Mouse (Mus musculus): ENCODE measurements around the gene Slmap. TPM values are rescaled to one million over a fixed set of nuclear protein-coding genes. Genes with fewer than 3 reads are reported as not detected.

Slmap gene
- total and polyA plus RNA-seq, 3 experiments = 32.7 to 283 (median 249) TPM

DNA sequence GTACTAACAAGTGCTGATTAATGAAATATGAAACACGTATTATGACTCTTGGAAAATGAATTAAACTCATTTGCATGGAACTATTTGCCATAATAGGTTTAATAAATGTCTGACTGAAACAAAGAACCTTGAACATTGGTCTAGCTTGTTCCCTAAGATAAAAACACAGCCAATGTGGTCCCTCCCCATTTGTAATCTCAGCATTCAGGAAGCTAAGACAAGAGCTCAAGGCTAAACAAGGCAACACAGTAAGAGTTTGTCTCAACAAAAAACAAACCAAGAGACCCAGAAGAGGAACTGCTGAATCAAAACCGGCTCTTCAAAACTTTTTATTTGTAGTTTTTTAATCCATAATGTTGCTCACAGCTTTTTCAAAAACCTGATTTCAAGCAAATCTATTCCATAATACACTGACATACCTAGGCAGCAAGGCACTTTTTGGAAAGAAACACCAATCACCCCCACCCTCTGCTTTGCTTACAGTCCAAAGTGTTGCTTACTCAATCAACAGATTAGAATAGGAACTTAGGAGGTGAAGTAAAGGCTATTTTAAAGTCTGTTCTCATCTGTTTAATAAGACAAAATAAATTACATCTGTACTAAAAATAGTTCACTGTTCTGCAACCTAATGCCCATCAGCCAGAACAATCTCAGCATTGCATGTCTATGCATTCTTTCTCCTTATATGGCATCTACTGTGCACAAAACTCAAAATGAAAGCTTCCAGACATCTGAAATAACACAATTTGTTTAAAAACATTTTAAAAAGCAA lies 93.5 kb downstream of the Slmap start:
- H3K9ac ChIP-seq (ENCODE audit: low read depth, low read length) = peak overlapping the region; percentile 42; the same call in 1 of the 2 replicates
- H3K27ac ChIP-seq = peak overlapping the region; percentile 93
- intact Hi-C loops (cut with DNase I) = no loop called here
- no peak for TF ChIP-seq CTCF (IDR thresholded peaks at IDR 0.05)
- TF ChIP-seq EP300 (IDR thresholded peaks at IDR 0.05; ENCODE audit: insufficient read depth, low read depth, low read length) = no peak
- no peak for TF ChIP-seq POLR2A (IDR thresholded peaks at IDR 0.05; ENCODE audit: insufficient read depth, low read depth, low read length)
- no peaks in the 10 kb centered on the region for H3K27me3 ChIP-seq (ENCODE audit: control insufficient read depth, insufficient read depth, low read length)
- H3K4me3 ChIP-seq = peak overlapping the region; percentile 52
- H3K79me2 ChIP-seq (replicated peaks; ENCODE audit: control insufficient read depth, insufficient read depth, low read length) = no peaks in the 10 kb centered on the region
- H3K4me1 ChIP-seq (ENCODE audit: control insufficient read depth, insufficient read depth, low read length) = no peaks in the 10 kb centered on the region; the same call in none of the 2 replicates
- peaks cover 31% of the 10 kb centered on the region for H3K36me3 ChIP-seq (ENCODE audit: control insufficient read depth, insufficient read depth, low read length)
- WGBS = 43% methylated on average over 2 of the region's 2 CpGs
- no peak for DNase-seq

DNA sequence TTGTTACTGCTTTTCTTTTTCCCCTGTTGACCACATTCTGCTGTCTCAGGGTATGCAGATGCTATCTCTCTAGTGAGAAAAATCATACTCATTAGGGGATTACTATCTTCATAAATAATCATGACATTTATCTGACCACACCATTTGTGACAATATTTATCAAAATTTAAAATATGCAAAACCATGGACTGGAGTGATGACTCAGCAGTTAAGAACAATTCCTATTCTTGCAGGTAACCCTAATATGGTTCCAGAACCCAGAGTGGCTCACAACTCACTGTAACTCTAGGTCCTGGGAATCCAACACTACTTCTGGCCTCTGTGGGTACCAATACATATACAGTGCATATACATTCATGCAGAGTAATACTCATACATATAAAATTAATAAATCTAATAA lies 94.7 kb downstream of the Slmap start:
- peaks cover 5% of the 10 kb centered on the region; the same call in 1 of the 2 replicates for H3K79me2 ChIP-seq (replicated peaks; ENCODE audit: control insufficient read depth, insufficient read depth, low read length)
- no peak overlapping the region for H3K9ac ChIP-seq (ENCODE audit: low read depth, low read length)
- intact Hi-C loops (cut with DNase I) = no loop called here
- TF ChIP-seq POLR2A (IDR thresholded peaks at IDR 0.05; ENCODE audit: insufficient read depth, low read depth, low read length) (no peak), CTCF (IDR thresholded peaks at IDR 0.05) (no peak), EP300 (IDR thresholded peaks at IDR 0.05; ENCODE audit: insufficient read depth, low read depth, low read length) (no peak)
- H3K4me1 ChIP-seq (ENCODE audit: control insufficient read depth, insufficient read depth, low read length) = peaks cover 2% of the 10 kb centered on the region
- H3K36me3 ChIP-seq (ENCODE audit: control insufficient read depth, insufficient read depth, low read length) = peaks cover 36% of the 10 kb centered on the region
- H3K4me3 ChIP-seq = peak overlapping the region; percentile 36; the same call in 1 of the 2 replicates
- peak overlapping the region; percentile 93 for H3K27ac ChIP-seq
- DNase-seq = no peak
- no peaks in the 10 kb centered on the region for H3K27me3 ChIP-seq (ENCODE audit: control insufficient read depth, insufficient read depth, low read length)

GRCm38 (mm10) chr14:26437771-26438170 lies 97.0 kb downstream of the Slmap start:
- intact Hi-C loops (cut with DNase I) = no loop called here
- Histone ChIP-seq H3K9ac (ENCODE audit: low read depth, low read length) (no peak overlapping the region), H3K4me1 (ENCODE audit: control insufficient read depth, insufficient read depth, low read length) (peaks cover 2% of the 10 kb centered on the region; the same call in 1 of the 2 replicates), H3K4me3 (no peak overlapping the region), H3K27me3 (ENCODE audit: control insufficient read depth, insufficient read depth, low read length) (no peaks in the 10 kb centered on the region), H3K27ac (peak overlapping the region; percentile 4; the same call in 1 of the 2 replicates), H3K36me3 (ENCODE audit: control insufficient read depth, insufficient read depth, low read length) (peaks cover 44% of the 10 kb centered on the region), H3K79me2 (replicated peaks; ENCODE audit: control insufficient read depth, insufficient read depth, low read length) (peaks cover 5% of the 10 kb centered on the region; the same call in 1 of the 2 replicates)
- 28% methylated on average over 2 of the region's 2 CpGs for WGBS
- TF ChIP-seq POLR2A (IDR thresholded peaks at IDR 0.05; ENCODE audit: insufficient read depth, low read depth, low read length) (no peak), EP300 (IDR thresholded peaks at IDR 0.05; ENCODE audit: insufficient read depth, low read depth, low read length) (no peak), CTCF (IDR thresholded peaks at IDR 0.05) (no peak)
- DNase-seq = no peak

DNA sequence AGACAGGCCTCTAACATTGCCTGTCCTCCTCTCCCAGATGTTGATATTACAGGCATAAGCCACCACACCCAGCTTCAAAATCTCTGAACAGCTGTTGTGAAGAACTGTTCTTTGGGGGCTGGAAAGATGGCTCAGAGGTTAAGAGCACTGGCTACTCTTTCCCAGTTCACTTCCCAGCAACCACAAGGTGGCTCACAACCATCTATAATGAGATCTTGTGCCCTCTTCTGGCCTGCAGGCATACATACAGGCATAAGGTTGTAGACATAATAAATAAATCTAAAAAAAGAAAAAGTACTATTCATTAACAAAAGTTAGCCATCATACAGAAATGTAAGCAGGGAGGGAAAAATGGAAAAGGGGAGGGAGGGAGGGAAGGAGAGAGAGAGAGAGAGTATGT lies 98.4 kb downstream of the Slmap start:
- TF ChIP-seq EP300 (IDR thresholded peaks at IDR 0.05; ENCODE audit: insufficient read depth, low read depth, low read length) = no peak
- TF ChIP-seq CTCF (IDR thresholded peaks at IDR 0.05) = peak; percentile 66
- Histone ChIP-seq H3K27ac (no peak overlapping the region), H3K9ac (ENCODE audit: low read depth, low read length) (no peak overlapping the region), H3K27me3 (ENCODE audit: control insufficient read depth, insufficient read depth, low read length) (no peaks in the 10 kb centered on the region), H3K79me2 (replicated peaks; ENCODE audit: control insufficient read depth, insufficient read depth, low read length) (peaks cover 5% of the 10 kb centered on the region; the same call in 1 of the 2 replicates), H3K4me3 (no peak overlapping the region), H3K4me1 (ENCODE audit: control insufficient read depth, insufficient read depth, low read length) (peaks cover 2% of the 10 kb centered on the region; the same call in 1 of the 2 replicates), H3K36me3 (ENCODE audit: control insufficient read depth, insufficient read depth, low read length) (peaks cover 48% of the 10 kb centered on the region)
- intact Hi-C loops (cut with DNase I) = no loop called here
- no peak for DNase-seq

GRCm38 (mm10) chr14:26432320-26432719 lies 102.4 kb downstream of the Slmap start:
- Histone ChIP-seq H3K27ac (no peak overlapping the region), H3K36me3 (ENCODE audit: control insufficient read depth, insufficient read depth, low read length) (peaks cover 37% of the 10 kb centered on the region), H3K4me1 (ENCODE audit: control insufficient read depth, insufficient read depth, low read length) (peaks cover 2% of the 10 kb centered on the region; the same call in 1 of the 2 replicates), H3K4me3 (no peak overlapping the region), H3K9ac (ENCODE audit: low read depth, low read length) (no peak overlapping the region), H3K27me3 (ENCODE audit: control insufficient read depth, insufficient read depth, low read length) (no peaks in the 10 kb centered on the region), H3K79me2 (replicated peaks; ENCODE audit: control insufficient read depth, insufficient read depth, low read length) (peaks cover 5% of the 10 kb centered on the region; the same call in 1 of the 2 replicates)
- no peak for DNase-seq
- intact Hi-C loops (cut with DNase I) = no loop called here
- no peak for TF ChIP-seq EP300 (IDR thresholded peaks at IDR 0.05; ENCODE audit: insufficient read depth, low read depth, low read length)
- TF ChIP-seq CTCF (IDR thresholded peaks at IDR 0.05) = no peak
- TF ChIP-seq POLR2A (IDR thresholded peaks at IDR 0.05; ENCODE audit: insufficient read depth, low read depth, low read length) = no peak
- WGBS = 68% methylated on average over 2 of the region's 2 CpGs

GRCm38 (mm10) chr14:26431919-26432318 lies 102.8 kb downstream of the Slmap start:
- H3K9ac ChIP-seq (ENCODE audit: low read depth, low read length) = no peak overlapping the region
- 85% methylated on average over 2 of the region's 2 CpGs for WGBS
- TF ChIP-seq POLR2A (IDR thresholded peaks at IDR 0.05; ENCODE audit: insufficient read depth, low read depth, low read length) (no peak), CTCF (IDR thresholded peaks at IDR 0.05) (no peak), EP300 (IDR thresholded peaks at IDR 0.05; ENCODE audit: insufficient read depth, low read depth, low read length) (no peak)
- H3K79me2 ChIP-seq (replicated peaks; ENCODE audit: control insufficient read depth, insufficient read depth, low read length) = peaks cover 5% of the 10 kb centered on the region; the same call in 1 of the 2 replicates
- intact Hi-C loops (cut with DNase I) = no loop called here
- H3K27me3 ChIP-seq (ENCODE audit: control insufficient read depth, insufficient read depth, low read length) = no peaks in the 10 kb centered on the region
- H3K4me1 ChIP-seq (ENCODE audit: control insufficient read depth, insufficient read depth, low read length) = peaks cover 2% of the 10 kb centered on the region; the same call in 1 of the 2 replicates
- peaks cover 33% of the 10 kb centered on the region for H3K36me3 ChIP-seq (ENCODE audit: control insufficient read depth, insufficient read depth, low read length)
- no peak overlapping the region for H3K27ac ChIP-seq
- H3K4me3 ChIP-seq = no peak overlapping the region
- no peak for DNase-seq

Measured in heart, adult 2 months (tissue).